Mouse (Mus musculus) embryonic fibroblast, embryonic 13.5 days (primary cell): ENCODE measurements around the gene Anxa4.

Experiments used
- CTCF ChIP-seq: IDR thresholded peaks from 2 replicates; pipeline ENCODE4 v1.5.1; 2011; ENCODE audit warnings: mild to moderate bottlenecking, control low read depth, low read length, moderate library complexity, borderline replicate concordance; ENCODE audit not compliant: insufficient read depth
- POLR2A ChIP-seq: IDR thresholded peaks from 2 replicates; pipeline ENCODE4 v1.6.1; 2011; ENCODE audit warnings: low read depth, mild to moderate bottlenecking, control low read depth, low read length, moderate library complexity

GRCm38 (mm10) chr6:86750961-86751360 is 42.4 kb downstream of the Anxa4 start:
- TF ChIP-seq POLR2A (no peak), CTCF (no peak)
